Mouse (Mus musculus) MN1 (cell line): ENCODE data around the gene Zfp507.

Experiments
- DNase-seq: peaks from one replicate; pipeline ENCODE4 v3.0.0-alpha.2; 2016; ENCODE audit warnings: low spot score

The Zfp507 gene

GRCm38 (mm10) chr7:35802906-35803595, at the start of gene Zfp507:
Gene Zfp507, minus strand, starts transcription at chr7:35803003.
- DNase-seq = peak; percentile 92

- DNase-seq = peak; percentile 70
These were observed 47.6 kb upstream of the Zfp507 start for GRCm38 (mm10) chr7:35850426-35850825.

GRCm38 (mm10) chr7:35848526-35848925, 45.7 kb upstream of the Zfp507 start:
- DNase-seq = no peak

- no peak for DNase-seq
These were observed 37.7 kb upstream of the Zfp507 start for GRCm38 (mm10) chr7:35840504-35840903.

- no peak for DNase-seq
These were observed 34.0 kb upstream of the Zfp507 start for GRCm38 (mm10) chr7:35836851-35837250.

- no peak for DNase-seq
These were observed 33.6 kb upstream of the Zfp507 start for GRCm38 (mm10) chr7:35836415-35836814.

GRCm38 (mm10) chr7:35830119-35830518, 27.3 kb upstream of the Zfp507 start:
- DNase-seq = no peak

GRCm38 (mm10) chr7:35823906-35824305, 21.1 kb upstream of the Zfp507 start:
- DNase-seq = peak; percentile 21

- DNase-seq = no peak
These were observed 19.5 kb upstream of the Zfp507 start for GRCm38 (mm10) chr7:35822320-35822719.

- DNase-seq = no peak
These were observed 18.6 kb upstream of the Zfp507 start for GRCm38 (mm10) chr7:35821357-35821756.

- peak; percentile 53 for DNase-seq
These were observed 16.7 kb upstream of the Zfp507 start for GRCm38 (mm10) chr7:35819486-35819885.

- DNase-seq = no peak
These were observed 12.2 kb upstream of the Zfp507 start for GRCm38 (mm10) chr7:35814759-35815551.

- DNase-seq = no peak
These were observed 10.5 kb upstream of the Zfp507 start for GRCm38 (mm10) chr7:35813306-35813705.

GRCm38 (mm10) chr7:35810736-35811135, 7.9 kb upstream of the Zfp507 start:
- DNase-seq = no peak

GRCm38 (mm10) chr7:35804206-35804605, 1.4 kb upstream of the Zfp507 start:
- no peak for DNase-seq

- DNase-seq = peak; percentile 27
These were observed 450 bp downstream of the Zfp507 start for GRCm38 (mm10) chr7:35802201-35802905.

GRCm38 (mm10) chr7:35796123-35796522, 6.7 kb downstream of the Zfp507 start:
- no peak for DNase-seq

- no peak for DNase-seq
These were observed 8.6 kb downstream of the Zfp507 start for GRCm38 (mm10) chr7:35794145-35794664.

- DNase-seq = no peak
These were observed 10.5 kb downstream of the Zfp507 start for GRCm38 (mm10) chr7:35792150-35792848.

- no peak for DNase-seq
These were observed 11.9 kb downstream of the Zfp507 start for GRCm38 (mm10) chr7:35790926-35791325.

- no peak for DNase-seq
These were observed 12.6 kb downstream of the Zfp507 start for GRCm38 (mm10) chr7:35790201-35790600.

GRCm38 (mm10) chr7:35785579-35785978, 17.2 kb downstream of the Zfp507 start:
- no peak for DNase-seq
